Mouse (Mus musculus) left cerebral cortex, postnatal 25 days (tissue): ENCODE data around the gene Efr3b. TPM values are rescaled to one million over a fixed set of nuclear protein-coding genes. Genes with fewer than 3 reads are reported as not detected.

Experiments
- DNase-seq, 2 experiments: peaks; one replicate each; pipeline ENCODE4 v3.0.0; 2022; ENCODE audit warnings: low spot score in 2 of 2, mixed read lengths in 1 of 2
- intact Hi-C: fragments of 180-260 bp; cut with DNase I; formaldehyde crosslinking; loops from one replicate; pipeline ENCODE4 v1.15.1; 2025
- total RNA-seq, 2 experiments: library from RNA; stranded (reverse); gene quantifications; 2 replicates each; pipeline ENCODE4 v1.2.3; 2021

Gene Efr3b
- total RNA-seq, 2 experiments from 2014 or later, result 97.7 to 102 TPM

DNA sequence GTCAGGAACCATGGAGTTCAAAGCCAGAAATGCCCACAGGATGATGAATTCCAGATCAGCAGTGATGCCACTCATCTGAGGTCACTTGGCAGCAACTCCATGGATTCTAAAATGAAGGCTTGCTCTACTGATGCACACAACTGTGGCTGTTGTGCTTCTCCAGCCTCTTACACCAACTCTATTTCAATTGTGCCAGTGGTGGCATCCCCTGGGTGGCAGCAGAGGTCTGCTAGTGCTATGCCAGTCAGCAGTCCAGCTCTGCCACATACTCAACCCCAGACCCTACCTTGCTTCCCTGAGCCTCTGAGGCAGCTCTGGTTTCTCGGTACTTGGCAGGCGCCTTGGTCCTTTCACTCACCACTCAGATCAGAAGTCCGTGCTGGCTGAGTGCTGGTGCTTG, 109.9 kb downstream of the Efr3b start:
- intact Hi-C loops, result loop anchor here (5.0 kb wide), 2 partner anchors 53 to 278 kb away; no protein-coding TSS in a partner anchor
- DNase-seq, result peak in 1 of 2 experiments; percentile 60

DNA sequence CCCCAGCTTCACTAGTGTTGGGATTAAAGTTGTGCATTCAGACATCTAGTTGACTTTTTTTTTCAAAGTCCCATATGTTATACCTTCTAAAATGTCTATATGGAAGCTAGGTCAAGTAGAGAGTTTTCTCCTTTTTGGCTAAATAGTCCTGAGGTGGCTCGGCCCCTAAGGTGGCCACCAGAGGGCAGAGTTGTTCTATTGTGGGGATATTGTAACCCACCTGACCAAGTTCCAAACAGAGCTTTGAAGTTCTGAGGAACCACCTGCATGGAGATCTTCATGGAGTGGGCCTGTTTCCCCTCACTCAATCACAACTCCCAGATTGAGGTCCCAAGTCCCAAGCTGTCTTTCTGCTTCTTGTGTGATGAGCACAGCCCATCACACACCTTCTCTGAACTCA, 112.6 kb downstream of the Efr3b start:
- intact Hi-C loops, result loop anchor here (1.0 to 5.0 kb wide), 3 partner anchors 56 to 281 kb away; no protein-coding TSS in a partner anchor

DNA sequence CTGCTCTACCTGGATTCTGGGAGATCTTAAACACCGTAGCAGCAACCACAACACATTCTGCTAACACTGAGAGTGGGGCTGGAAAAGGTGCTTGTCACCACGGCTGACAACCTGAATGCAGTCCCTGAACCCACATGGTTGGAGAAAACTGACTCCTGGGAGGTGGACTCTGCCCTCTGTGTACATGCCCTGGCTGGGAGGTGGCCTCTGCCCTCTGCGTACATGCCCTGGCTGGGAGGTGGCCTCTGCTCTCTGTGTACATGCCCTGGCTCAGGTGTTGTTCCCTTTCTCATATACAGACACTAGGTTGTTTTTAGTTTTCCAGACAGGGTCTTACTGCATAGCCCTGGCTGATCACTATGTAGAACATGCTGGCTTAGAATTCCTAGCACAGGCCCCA, 119.3 kb downstream of the Efr3b start:
- intact Hi-C loops, result no loop called here
- DNase-seq, result no peak

More for the DNA sequence above, 112.6 kb downstream of the Efr3b start:
- DNase-seq, result peak; percentile 61 to 75

DNA sequence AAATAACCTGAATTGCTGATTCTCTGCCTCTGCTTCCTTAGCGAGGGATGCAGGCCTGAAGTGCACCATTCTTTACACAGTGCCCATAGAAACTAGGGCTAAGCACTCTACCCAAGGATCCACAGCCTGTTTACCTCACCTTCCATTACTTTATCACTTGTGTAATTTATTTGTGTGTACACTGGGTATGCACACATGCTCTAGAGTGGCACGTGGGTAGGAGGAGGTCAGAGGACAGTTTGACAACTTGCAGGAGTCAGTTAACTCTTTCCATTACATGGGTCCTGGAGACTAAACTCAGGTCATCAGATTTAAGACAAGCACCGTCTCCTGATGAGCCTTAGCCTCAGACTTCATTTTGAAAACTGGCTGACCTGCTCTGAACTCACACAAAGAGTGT, 120.1 kb downstream of the Efr3b start:
- no peak for DNase-seq
- intact Hi-C loops, result no loop called here

DNA sequence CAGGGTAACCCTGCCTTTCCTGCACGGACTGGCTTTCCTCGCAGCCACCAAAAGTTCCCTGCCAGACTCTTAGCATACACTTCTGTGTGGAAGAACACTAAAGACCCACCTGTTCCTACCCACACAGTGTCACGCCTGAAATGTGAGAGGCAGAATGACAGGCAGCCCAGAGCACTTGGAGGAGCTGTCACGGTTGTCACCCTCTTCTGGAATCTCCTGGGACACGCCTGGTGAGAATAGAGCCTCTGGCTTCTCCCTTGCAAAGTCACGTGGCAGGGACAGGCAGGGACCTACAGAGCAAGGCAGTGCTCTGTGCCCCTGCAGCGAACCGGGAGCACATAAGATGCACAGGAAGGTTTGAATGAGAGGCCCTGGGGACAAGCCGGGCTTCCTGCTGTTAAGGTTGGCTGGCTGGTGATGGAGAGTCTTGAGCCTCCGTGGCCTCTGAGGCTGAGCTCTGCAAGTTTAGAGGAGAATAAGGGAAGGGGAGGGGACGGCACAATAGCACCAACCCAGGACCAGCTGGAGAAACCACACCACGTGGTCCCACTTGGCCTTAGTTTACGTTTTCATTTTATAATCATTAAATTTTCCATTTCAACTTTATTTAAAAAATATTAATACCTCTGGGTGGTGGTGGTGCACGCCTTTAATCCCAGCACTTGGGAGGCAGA, 120.9 kb downstream of the Efr3b start:
- intact Hi-C loops, result no loop called here
- DNase-seq, result peak in 1 of 2 experiments; percentile 25

DNA sequence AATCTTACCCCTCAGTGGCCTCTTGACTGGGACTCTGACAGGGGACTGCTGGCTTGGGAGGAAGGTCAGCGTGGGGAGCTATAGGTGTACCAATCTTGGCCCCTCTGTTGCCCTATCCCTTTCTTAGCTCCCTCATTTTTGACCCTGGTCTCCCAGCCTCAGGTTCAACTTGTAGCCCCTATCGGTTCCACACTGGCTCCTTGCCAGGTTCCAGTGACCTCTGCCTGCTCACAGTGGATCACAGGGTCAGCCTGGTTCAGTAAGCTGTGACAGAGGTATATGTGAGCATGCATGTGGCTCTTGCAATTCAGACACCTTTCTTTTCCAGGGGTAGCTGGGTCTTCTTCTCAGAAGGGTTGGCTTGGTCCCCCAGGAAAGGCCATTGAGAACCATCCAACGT, 122.9 kb downstream of the Efr3b start:
- DNase-seq, result no peak
- intact Hi-C loops, result no loop called here

Other genes with a start within 250 kb of the Efr3b start
- 100 to 1,000 TPM; 138 to 148 TPM for gene Dnmt3a, start 232.9 kb downstream of the Efr3b start, total RNA-seq
- gene Pomc, start 84.0 kb downstream of the Efr3b start, total RNA-seq, result 1 to 10 TPM; 2.5 to 2.9 TPM
- 10 to 100 TPM; 95.2 to 96.9 TPM for gene Dnajc27, start 43.7 kb upstream of the Efr3b start, total RNA-seq
- 10 to 100 TPM; 52.4 to 54.1 TPM for gene Adcy3, start 94.2 kb upstream of the Efr3b start, total RNA-seq
- gene Ptrhd1, start 195.1 kb upstream of the Efr3b start, total RNA-seq, result 10 to 100 TPM in 1 of 2 experiments, 1 to 10 TPM in 1; 9.3 to 10.2 TPM
- gene Cenpo, start 195.4 kb upstream of the Efr3b start, total RNA-seq, result 1 to 10 TPM; 4.5 to 4.6 TPM